Mouse (Mus musculus) megakaryocyte, embryonic 14.5 days (primary cell): ENCODE data around the gene Sesn2.

ENCODE experiments used
- FLI1 ChIP-seq: IDR thresholded peaks from 2 replicates; pipeline ENCODE4 v1.6.1; 2012; ENCODE audit warnings: low read length, inconsistent platforms, mixed read lengths
- GATA1 ChIP-seq: IDR thresholded peaks from 3 replicates; pipeline ENCODE4 v1.6.1; 2012; ENCODE audit warnings: mixed read lengths, low read length, inconsistent platforms, borderline replicate concordance

DNA sequence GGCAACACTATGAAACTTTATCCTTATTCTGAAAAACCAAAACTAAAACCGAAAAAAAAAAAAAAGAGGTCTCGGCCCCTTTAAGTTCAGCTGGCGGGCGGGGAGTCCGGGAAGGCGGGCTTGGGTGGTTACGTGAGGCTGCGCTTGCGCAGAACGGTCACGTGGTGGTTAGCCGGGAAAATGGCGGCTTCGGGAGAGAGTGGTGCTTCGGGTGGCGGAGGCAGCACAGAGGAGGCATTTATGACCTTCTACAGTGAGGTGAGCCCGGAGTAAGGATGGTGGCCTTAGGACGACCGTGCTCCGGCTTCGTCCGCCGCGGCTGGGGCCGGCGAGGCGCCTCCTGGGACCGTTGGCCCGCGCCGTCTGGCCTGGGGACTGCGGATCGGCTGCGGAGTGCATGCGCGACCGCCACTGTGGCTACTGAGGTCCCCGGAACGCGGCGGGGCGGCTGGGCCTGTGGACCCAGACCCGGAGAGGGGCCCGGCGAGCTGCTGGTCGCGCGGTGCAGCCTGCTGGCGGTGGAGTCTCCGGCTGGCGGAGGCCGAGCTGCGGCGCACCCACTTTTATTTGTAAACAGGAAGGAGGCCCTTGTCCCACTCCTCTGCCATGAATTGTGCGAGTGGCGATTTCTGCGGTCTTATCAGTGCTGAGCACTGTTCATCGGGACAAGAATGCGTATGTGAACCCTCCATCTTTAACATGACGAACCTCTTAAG is 25.3 kb upstream of the Sesn2 start, which contains the start of gene Dnajc8:
- TF ChIP-seq FLI1 (no peak), GATA1 (no peak)
